Mouse (Mus musculus) mouse embryonic stem cell (cell line): ENCODE data around the gene Ikbkg.
"Not testable (repeated sequence)": the region's sequence is repeated elsewhere in the genome, so short reads cannot be mapped to it uniquely, and the experiment has no call there.

Experiments
- in situ Hi-C, 2 experiments: fragments of 300-500 bp; cut with MboI; formaldehyde crosslinking; loops; 1 replicate in 1 of 2; 3 replicates in 1 of 2; pipeline ENCODE4 v1.14.3; 2019 to 2020; ENCODE audit warnings: low sequenced_read_pairs in 2 of 2, low pct_unique_long_range_greater_than_20kb in 1 of 2, mixed read lengths in 1 of 2; ENCODE audit not compliant: unreplicated experiment in 1 of 2

Gene Ikbkg

GRCm38 (mm10) chrX:74392535-74393443 lies at the start of gene Ikbkg, which contains the start of gene Fam3a:
Gene Ikbkg, plus strand, starts transcription at chrX:74393290.
Gene Fam3a, minus strand, starts transcription at chrX:74393272.
- in situ Hi-C loops = no loop called here

- in situ Hi-C loops = no loop called here
These were observed 40.2 kb upstream of the Ikbkg start for GRCm38 (mm10) chrX:74352645-74353466.

GRCm38 (mm10) chrX:74353467-74353770 lies 39.7 kb upstream of the Ikbkg start, which contains the start of gene Lage3:
Gene Lage3, minus strand, starts transcription at chrX:74353618.
- in situ Hi-C loops = no loop called here

GRCm38 (mm10) chrX:74357069-74357468 lies 36.0 kb upstream of the Ikbkg start:
- in situ Hi-C loops = not testable (repeated sequence)

GRCm38 (mm10) chrX:74359171-74359570 lies 33.9 kb upstream of the Ikbkg start:
- in situ Hi-C loops = no loop called here

- in situ Hi-C loops = no loop called here
These were observed 25.6 kb upstream of the Ikbkg start for GRCm38 (mm10) chrX:74367512-74367911.

- in situ Hi-C loops = no loop called here
These were observed 24.7 kb upstream of the Ikbkg start for GRCm38 (mm10) chrX:74368209-74368909.

- in situ Hi-C loops = no loop called here
These were observed 20.1 kb upstream of the Ikbkg start, which contains the start of the genes Ubl4a and Slc10a3 for GRCm38 (mm10) chrX:74372888-74373549. Gene Ubl4a, minus strand, starts transcription at chrX:74373218. Gene Slc10a3, minus strand, starts transcription at chrX:74373349.

- in situ Hi-C loops = no loop called here
These were observed 8.6 kb upstream of the Ikbkg start for GRCm38 (mm10) chrX:74384451-74384850.

- in situ Hi-C loops = no loop called here
These were observed 4.9 kb upstream of the Ikbkg start for GRCm38 (mm10) chrX:74388153-74388552.

GRCm38 (mm10) chrX:74400136-74400535 lies 7.0 kb downstream of the Ikbkg start:
- in situ Hi-C loops = no loop called here

- in situ Hi-C loops = no loop called here
These were observed 15.2 kb downstream of the Ikbkg start for GRCm38 (mm10) chrX:74408340-74408739.

GRCm38 (mm10) chrX:74413377-74413776 lies 20.3 kb downstream of the Ikbkg start:
- in situ Hi-C loops = loop anchor here in 1 of 2 experiments (5.0 to 10.0 kb wide), 2 partner anchors 161 to 289 kb away; partner anchors contain the start of genes Emd and Opn1mw

GRCm38 (mm10) chrX:74424443-74424842 lies 31.4 kb downstream of the Ikbkg start:
- in situ Hi-C loops = no loop called here

- in situ Hi-C loops = no loop called here
These were observed 32.1 kb downstream of the Ikbkg start for GRCm38 (mm10) chrX:74425195-74425594.

GRCm38 (mm10) chrX:74426256-74426655 lies 33.2 kb downstream of the Ikbkg start:
- in situ Hi-C loops = no loop called here

- in situ Hi-C loops = no loop called here
These were observed 34.0 kb downstream of the Ikbkg start for GRCm38 (mm10) chrX:74427116-74427515.

- in situ Hi-C loops = no loop called here
These were observed 35.2 kb downstream of the Ikbkg start for GRCm38 (mm10) chrX:74428146-74428825.
